Comparison of ENCODE assay signal across 46 mouse cellular contexts in the genomic region with DNA sequence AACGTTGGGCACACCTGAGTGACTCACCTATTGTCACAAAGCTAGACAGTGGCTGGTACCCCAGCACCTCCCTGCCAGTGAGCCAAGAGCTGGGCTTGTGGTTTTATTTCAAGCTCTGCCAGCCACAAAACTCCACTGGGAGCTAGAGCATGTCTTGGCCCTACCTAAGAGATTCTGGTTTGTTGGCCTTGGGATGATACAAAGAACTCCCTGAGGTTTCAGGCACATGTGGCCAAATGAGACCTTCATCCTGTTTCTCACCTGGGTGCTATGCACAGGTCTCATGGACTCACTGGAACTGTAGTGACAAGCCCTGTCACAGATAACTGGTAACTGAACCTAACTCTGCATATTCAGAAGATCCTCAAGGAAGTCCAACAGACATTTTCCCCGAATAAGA. TPM values are rescaled to one million over a fixed set of nuclear protein-coding genes. Genes with fewer than 3 reads are reported as not detected.
"Had no signal": no experiment of that assay in that cellular context is flagged by ENCODE, and none has a peak within 500 bp of the region (broad histone marks: within the 10 kb centered on the region; RNA-seq: fewer than 3 reads in every experiment).

No protein-coding gene starts in this region.

- DNase-seq: left cerebral cortex, postnatal 4 days; liver; liver, embryonic 13.5 days; liver, postnatal 0 days; lung, adult 18-20 months; lung, adult 2 months; lung, embryonic 14.5 days; lung, postnatal 10 days; lung, postnatal 14 days; lung, postnatal 36 days; lung, postnatal 4 days; midbrain, embryonic 14.5 days had no signal

- H3K27ac ChIP-seq: limb, embryonic 12.5 days; limb, embryonic 13.5 days; limb, embryonic 15.5 days; liver, embryonic 12.5 days; liver, embryonic 13.5 days; liver, embryonic 14.5 days; liver, embryonic 15.5 days; lung, embryonic 15.5 days; macrophage; midbrain, embryonic 10.5 days; midbrain, embryonic 12.5 days; midbrain, embryonic 13.5 days; midbrain, embryonic 15.5 days; neural tube, embryonic 12.5 days had no signal

- H3K27me3 ChIP-seq: limb, embryonic 12.5 days; limb, embryonic 13.5 days; limb, embryonic 15.5 days; liver, embryonic 12.5 days; liver, embryonic 13.5 days; liver, embryonic 15.5 days; lung, embryonic 15.5 days; megakaryocyte, embryonic 14.5 days; midbrain, embryonic 12.5 days; midbrain, embryonic 13.5 days; midbrain, embryonic 15.5 days; neural tube, embryonic 12.5 days had no signal

- H3K9ac ChIP-seq: limb, embryonic 12.5 days; limb, embryonic 13.5 days; limb, embryonic 15.5 days; liver, embryonic 12.5 days; liver, embryonic 13.5 days; liver, embryonic 14.5 days; liver, embryonic 15.5 days; liver, postnatal 0 days; lung, embryonic 14.5 days; lung, embryonic 15.5 days; midbrain, embryonic 12.5 days; midbrain, embryonic 13.5 days; midbrain, embryonic 15.5 days; neural tube, embryonic 12.5 days had no signal

- H3K36me3 ChIP-seq: limb, embryonic 12.5 days; limb, embryonic 13.5 days; limb, embryonic 15.5 days; liver, embryonic 12.5 days; liver, embryonic 13.5 days; liver, embryonic 15.5 days; lung, embryonic 15.5 days; midbrain, embryonic 10.5 days; midbrain, embryonic 12.5 days; midbrain, embryonic 13.5 days; midbrain, embryonic 15.5 days; neural tube, embryonic 12.5 days had no signal

- H3K4me3 ChIP-seq: limb, embryonic 12.5 days; limb, embryonic 13.5 days; limb, embryonic 15.5 days; liver, embryonic 12.5 days; liver, embryonic 13.5 days; liver, embryonic 15.5 days; lung, embryonic 15.5 days; megakaryocyte, embryonic 14.5 days; midbrain, embryonic 10.5 days; midbrain, embryonic 12.5 days; midbrain, embryonic 13.5 days; midbrain, embryonic 15.5 days; myocyte; neural tube, embryonic 12.5 days had no signal

- H3K4me1 ChIP-seq: limb, embryonic 12.5 days; limb, embryonic 13.5 days; limb, embryonic 15.5 days; liver, embryonic 12.5 days; liver, embryonic 13.5 days; liver, embryonic 15.5 days; lung, embryonic 15.5 days; megakaryocyte, embryonic 14.5 days; midbrain, embryonic 10.5 days; midbrain, embryonic 12.5 days; midbrain, embryonic 13.5 days; midbrain, embryonic 15.5 days; neural tube, embryonic 12.5 days had no signal

- H3K9me3 ChIP-seq: limb, embryonic 12.5 days; limb, embryonic 13.5 days; limb, embryonic 15.5 days; liver, embryonic 12.5 days; liver, embryonic 13.5 days; liver, embryonic 15.5 days; lung, embryonic 15.5 days; midbrain, embryonic 12.5 days; midbrain, embryonic 13.5 days; midbrain, embryonic 15.5 days; neural tube, embryonic 12.5 days had no signal

RNA-seq across cellular contexts. Expression of gene Tcl1b2, which starts 18.2 kb away (rescaled TPM):
- total RNA-seq: left cerebral cortex, postnatal 10 days; left cerebral cortex, postnatal 14 days; left cerebral cortex, postnatal 25 days; left cerebral cortex, postnatal 36 days; left cerebral cortex, postnatal 4 days; liver, adult 2 months; megakaryocyte progenitor cell, adult 5-6 weeks; megakaryocyte, adult 5-6 weeks; megakaryocyte-erythroid progenitor cell, adult 5-6 weeks; midbrain, postnatal 0 days; monocyte, adult 5-6 weeks had no signal
- polyA plus RNA-seq: limb, embryonic 11.5 days; limb, embryonic 12.5 days; limb, embryonic 13.5 days; limb, embryonic 15.5 days; liver, adult 2 months; liver, embryonic 11.5 days; liver, embryonic 12.5 days; liver, embryonic 13.5 days; liver, embryonic 15.5 days; liver, embryonic 16.5 days; liver, postnatal 0 days; lung, adult 2 months; lung, embryonic 14.5 days; lung, embryonic 15.5 days; lung, embryonic 16.5 days; lung, postnatal 0 days; macrophage; midbrain, embryonic 10.5 days; midbrain, embryonic 11.5 days; midbrain, embryonic 12.5 days; midbrain, embryonic 13.5 days; midbrain, embryonic 14.5 days; midbrain, embryonic 15.5 days; midbrain, embryonic 16.5 days; midbrain, postnatal 0 days; myocyte; neural tube, embryonic 11.5 days; neural tube, embryonic 12.5 days had no signal

RNA-seq across cellular contexts. Expression of gene Tcl1b1, which starts 31.9 kb away (rescaled TPM):
- total RNA-seq: left cerebral cortex, postnatal 10 days; left cerebral cortex, postnatal 14 days; left cerebral cortex, postnatal 25 days; left cerebral cortex, postnatal 36 days; left cerebral cortex, postnatal 4 days; liver, adult 2 months; megakaryocyte progenitor cell, adult 5-6 weeks; megakaryocyte, adult 5-6 weeks; megakaryocyte-erythroid progenitor cell, adult 5-6 weeks; midbrain, postnatal 0 days; monocyte, adult 5-6 weeks had no signal
- polyA plus RNA-seq: limb, embryonic 11.5 days; limb, embryonic 12.5 days; limb, embryonic 13.5 days; limb, embryonic 14.5 days; limb, embryonic 15.5 days; liver, adult 2 months; liver, embryonic 11.5 days; liver, embryonic 12.5 days; liver, embryonic 13.5 days; liver, embryonic 14.5 days; liver, embryonic 15.5 days; liver, embryonic 16.5 days; liver, postnatal 0 days; lung, adult 2 months; lung, embryonic 14.5 days; lung, embryonic 15.5 days; lung, embryonic 16.5 days; lung, postnatal 0 days; macrophage; midbrain, embryonic 10.5 days; midbrain, embryonic 11.5 days; midbrain, embryonic 12.5 days; midbrain, embryonic 13.5 days; midbrain, embryonic 14.5 days; midbrain, embryonic 15.5 days; midbrain, embryonic 16.5 days; midbrain, postnatal 0 days; myocyte; neural tube, embryonic 11.5 days; neural tube, embryonic 12.5 days had no signal

RNA-seq across cellular contexts. Expression of gene Tcl1b5, which starts 48.5 kb away (rescaled TPM):
- total RNA-seq: left cerebral cortex, postnatal 10 days; left cerebral cortex, postnatal 14 days; left cerebral cortex, postnatal 25 days; left cerebral cortex, postnatal 36 days; left cerebral cortex, postnatal 4 days; liver, adult 2 months; megakaryocyte progenitor cell, adult 5-6 weeks; megakaryocyte, adult 5-6 weeks; megakaryocyte-erythroid progenitor cell, adult 5-6 weeks; midbrain, postnatal 0 days; monocyte, adult 5-6 weeks had no signal
- polyA plus RNA-seq: limb, embryonic 11.5 days; limb, embryonic 12.5 days; limb, embryonic 13.5 days; limb, embryonic 14.5 days; limb, embryonic 15.5 days; liver, adult 2 months; liver, embryonic 11.5 days; liver, embryonic 12.5 days; liver, embryonic 13.5 days; liver, embryonic 14.5 days; liver, embryonic 15.5 days; liver, embryonic 16.5 days; liver, postnatal 0 days; lung, adult 2 months; lung, embryonic 14.5 days; lung, embryonic 15.5 days; lung, embryonic 16.5 days; lung, postnatal 0 days; macrophage; midbrain, embryonic 10.5 days; midbrain, embryonic 11.5 days; midbrain, embryonic 12.5 days; midbrain, embryonic 13.5 days; midbrain, embryonic 14.5 days; midbrain, embryonic 15.5 days; midbrain, embryonic 16.5 days; midbrain, postnatal 0 days; neural tube, embryonic 11.5 days; neural tube, embryonic 12.5 days had no signal
